Mouse (Mus musculus) cerebellum, adult 2 months (tissue): ENCODE measurements around the gene Kctd12.

Source experiments
- CTCF ChIP-seq: fragments of 200-500 bp; IDR thresholded peaks from 2 replicates; pipeline ENCODE4 v1.5.1; 2011; ENCODE audit warnings: low read depth, mild to moderate bottlenecking, control low read depth, low read length, moderate library complexity, borderline replicate concordance; ENCODE audit not compliant: insufficient read depth
- POLR2A ChIP-seq: fragments of 200-500 bp; IDR thresholded peaks from 2 replicates; pipeline ENCODE4 v1.6.1; 2011; ENCODE audit warnings: low read length, control low read depth, borderline replicate concordance; ENCODE audit not compliant: insufficient read depth

DNA sequence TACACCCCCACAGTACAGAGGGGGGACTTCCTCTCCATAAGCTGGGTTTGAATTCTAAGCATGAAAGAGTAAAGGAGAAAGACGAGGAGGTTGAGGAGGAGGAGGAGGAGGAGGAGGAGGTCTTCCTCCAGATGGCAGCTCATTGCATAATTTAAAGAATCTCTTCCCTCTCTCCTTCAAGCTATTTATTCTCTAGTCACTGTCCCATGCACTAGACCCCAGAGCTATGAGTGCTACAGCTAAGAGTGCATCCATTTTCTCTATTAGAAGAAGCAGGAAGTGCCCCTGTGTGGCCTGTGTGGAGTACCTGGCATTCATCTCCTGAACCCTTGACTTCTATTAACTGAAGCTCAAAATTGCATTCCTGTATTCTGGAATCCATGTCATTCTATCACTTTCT, 51.5 kb downstream of the Kctd12 start:
- TF ChIP-seq POLR2A: no peak
- no peak for TF ChIP-seq CTCF
